Mouse (Mus musculus): ENCODE measurements around the gene Htra1. TPM values are rescaled to one million over a fixed set of nuclear protein-coding genes. Genes with fewer than 3 reads are reported as not detected.

Gene Htra1
- total RNA-seq, 2 experiments from 2014 or later = 34.2 to 42.4 TPM

- DNase-seq (ENCODE audit: low spot score) = peak; percentile 78
These were observed 30.0 kb downstream of the Htra1 start for GRCm38 (mm10) chr7:130965909-130966365.

GRCm38 (mm10) chr7:130966451-130966850 lies 30.5 kb downstream of the Htra1 start:
- no peak for DNase-seq (ENCODE audit: low spot score)

GRCm38 (mm10) chr7:130966876-130967275 lies 31.0 kb downstream of the Htra1 start:
- DNase-seq (ENCODE audit: low spot score) = no peak

GRCm38 (mm10) chr7:130967901-130968300 lies 32.0 kb downstream of the Htra1 start:
- no peak for DNase-seq (ENCODE audit: low spot score)

- DNase-seq (ENCODE audit: low spot score) = peak; percentile 57
These were observed 32.6 kb downstream of the Htra1 start for GRCm38 (mm10) chr7:130968537-130968936.

GRCm38 (mm10) chr7:130969076-130969475 lies 33.2 kb downstream of the Htra1 start:
- DNase-seq (ENCODE audit: low spot score) = no peak

- DNase-seq (ENCODE audit: low spot score) = no peak
These were observed 33.6 kb downstream of the Htra1 start for GRCm38 (mm10) chr7:130969507-130969906.

- DNase-seq (ENCODE audit: low spot score) = peak; percentile 70
These were observed 36.9 kb downstream of the Htra1 start for GRCm38 (mm10) chr7:130972767-130973166.

- no peak for DNase-seq (ENCODE audit: low spot score)
These were observed 40.5 kb downstream of the Htra1 start for GRCm38 (mm10) chr7:130976305-130976935.

GRCm38 (mm10) chr7:130977794-130978521 lies 42.0 kb downstream of the Htra1 start:
- DNase-seq (ENCODE audit: low spot score) = peak; percentile 91

- no peak for DNase-seq (ENCODE audit: low spot score)
These were observed 42.6 kb downstream of the Htra1 start for GRCm38 (mm10) chr7:130978545-130978944.

GRCm38 (mm10) chr7:130980130-130980529 lies 44.2 kb downstream of the Htra1 start:
- DNase-seq (ENCODE audit: low spot score) = peak; percentile 50

- DNase-seq (ENCODE audit: low spot score) = no peak
These were observed 46.5 kb downstream of the Htra1 start for GRCm38 (mm10) chr7:130982371-130982770.

- no peak for DNase-seq (ENCODE audit: low spot score)
These were observed 47.0 kb downstream of the Htra1 start for GRCm38 (mm10) chr7:130982881-130983280.

- no peak for DNase-seq (ENCODE audit: low spot score)
These were observed 48.4 kb downstream of the Htra1 start for GRCm38 (mm10) chr7:130984294-130984693.

GRCm38 (mm10) chr7:130985193-130985592 lies 49.3 kb downstream of the Htra1 start:
- DNase-seq (ENCODE audit: low spot score) = no peak

- DNase-seq (ENCODE audit: low spot score) = no peak
These were observed 49.8 kb downstream of the Htra1 start for GRCm38 (mm10) chr7:130985716-130986115.

GRCm38 (mm10) chr7:130988146-130988545 lies 52.2 kb downstream of the Htra1 start:
- DNase-seq (ENCODE audit: low spot score) = no peak

GRCm38 (mm10) chr7:130989371-130989770 lies 53.5 kb downstream of the Htra1 start:
- DNase-seq (ENCODE audit: low spot score) = no peak

- DNase-seq (ENCODE audit: low spot score) = no peak
These were observed 55.4 kb downstream of the Htra1 start for GRCm38 (mm10) chr7:130991174-130991789.

GRCm38 (mm10) chr7:130993907-130994306 lies 58.0 kb downstream of the Htra1 start:
- no peak for DNase-seq (ENCODE audit: low spot score)

GRCm38 (mm10) chr7:131001976-131002726 lies 66.2 kb downstream of the Htra1 start:
- no peak for DNase-seq (ENCODE audit: low spot score)
